In genomic region chr7:141293852-141294471, GRCm38 (mm10) we compare ENCODE assay signal across 8 mouse cellular contexts. TPM values are rescaled to one million over a fixed set of nuclear protein-coding genes. Genes with fewer than 3 reads are reported as not detected.
DNase-seq lines count a peak whose midpoint lies in the region; ATAC-seq lines count a peak whose summit lies in the region.
"Had no signal": no experiment of that assay in that cellular context is flagged by ENCODE, and none has a peak within 500 bp of the region (broad histone marks: within the 10 kb centered on the region; RNA-seq: fewer than 3 reads in every experiment).

No protein-coding gene starts in this region.

- WGBS in embryonic facial prominence, embryonic 12.5 days: under 1% methylated on average over 53 of the region's 53 CpGs
- WGBS in hindbrain, embryonic 12.5 days: 1% methylated on average over 53 of the region's 53 CpGs
- WGBS in lung, embryonic 15.5 days: under 1% methylated on average over 53 of the region's 53 CpGs

- H3K4me1 ChIP-seq in embryonic facial prominence, embryonic 12.5 days: peaks cover 30% of the 10 kb centered on the region
- peaks cover 30% of the 10 kb centered on the region for H3K4me1 ChIP-seq in hindbrain, embryonic 12.5 days
- peaks cover 31% of the 10 kb centered on the region for H3K4me1 ChIP-seq in lung, embryonic 15.5 days

- peaks cover 57% of the 10 kb centered on the region for H3K27me3 ChIP-seq in embryonic facial prominence, embryonic 12.5 days
- H3K27me3 ChIP-seq in hindbrain, embryonic 12.5 days: peaks cover 70% of the 10 kb centered on the region
- peaks cover 55% of the 10 kb centered on the region for H3K27me3 ChIP-seq in lung, embryonic 15.5 days

- peak overlapping the region; percentile 42 for H3K4me3 ChIP-seq in embryonic facial prominence, embryonic 12.5 days
- H3K4me3 ChIP-seq in hindbrain, embryonic 12.5 days: peak overlapping the region; percentile 36
- peak overlapping the region; percentile 32 for H3K4me3 ChIP-seq in lung, embryonic 15.5 days

- 0 out of 2 replicates have a peak, but pooled peaks cover 15% of the 10 kb centered on the region for H3K36me3 ChIP-seq in embryonic facial prominence, embryonic 12.5 days
- peaks cover 20% of the 10 kb centered on the region for H3K36me3 ChIP-seq in hindbrain, embryonic 12.5 days
- peaks cover 5% of the 10 kb centered on the region; the same call in 1 of the 2 replicates for H3K36me3 ChIP-seq in lung, embryonic 15.5 days

- peak; percentile 25 for DNase-seq in right cerebral cortex, postnatal 14 days
- DNase-seq in right cerebral cortex, postnatal 36 days (ENCODE audit: low spot score in 2 of 2): no peak
- peak; percentile 29 for DNase-seq in retina, adult 2 months (ENCODE audit: low read depth, low spot score)
- DNase-seq in thymus, postnatal 4 days: no peak

- no peak overlapping the region for H3K27ac ChIP-seq in embryonic facial prominence, embryonic 12.5 days
- no peak overlapping the region for H3K27ac ChIP-seq in hindbrain, embryonic 12.5 days
- H3K27ac ChIP-seq in lung, embryonic 15.5 days: no peak overlapping the region

- no peaks in the 10 kb centered on the region for H3K9me3 ChIP-seq in embryonic facial prominence, embryonic 12.5 days
- no peaks in the 10 kb centered on the region for H3K9me3 ChIP-seq in hindbrain, embryonic 12.5 days (replicated peaks)
- no peaks in the 10 kb centered on the region for H3K9me3 ChIP-seq in lung, embryonic 15.5 days

- peak overlapping the region; percentile 96 for H3K4me2 ChIP-seq in embryonic facial prominence, embryonic 12.5 days (replicated peaks)
- peak overlapping the region; percentile 63 for H3K4me2 ChIP-seq in hindbrain, embryonic 12.5 days (replicated peaks)
- peak overlapping the region; percentile 60 for H3K4me2 ChIP-seq in lung, embryonic 15.5 days

- H3K9ac ChIP-seq in embryonic facial prominence, embryonic 12.5 days: peak overlapping the region; percentile 59
- H3K9ac ChIP-seq in hindbrain, embryonic 12.5 days: peak overlapping the region; percentile 42; the same call in 1 of the 2 replicates
- H3K9ac ChIP-seq in lung, embryonic 15.5 days: no peak overlapping the region

- no peak for ATAC-seq in embryonic facial prominence, embryonic 12.5 days (ENCODE audit: insufficient number of reproducible peaks, insufficient read depth, low FRiP score, low TSS enrichment)
- 0 out of 2 replicates have a peak, but pooled peaks have one; percentile 15 for ATAC-seq in hindbrain, embryonic 12.5 days (ENCODE audit: low FRiP score)
- ATAC-seq in lung, embryonic 15.5 days (ENCODE audit: borderline replicate concordance, extremely low read depth, low FRiP score, low TSS enrichment): peak; percentile 31; the same call in 1 of the 2 replicates

RNA-seq across cellular contexts. Expression of gene Drd4, which starts 2.2 kb away (rescaled TPM):
- 1.7 and 2.3 TPM in 2 replicates for polyA plus RNA-seq in embryonic facial prominence, embryonic 12.5 days (2016; fragmentation: Nextera tagmentation; extraction: Ambion mirVana)
- 0.81 and 0.86 TPM in 2 replicates for polyA plus RNA-seq in hindbrain, embryonic 12.5 days (2016; fragmentation: Nextera tagmentation; extraction: Ambion mirVana)
- 0.49 and 0.57 TPM in 2 replicates for polyA plus RNA-seq in lung, embryonic 15.5 days (2015; fragmentation: Nextera tagmentation; extraction: Ambion mirVana)

RNA-seq across cellular contexts. Expression of gene Sct, which starts 15.0 kb away (rescaled TPM):
- polyA plus RNA-seq in embryonic facial prominence, embryonic 12.5 days (2016; fragmentation: Nextera tagmentation; extraction: Ambion mirVana): 4.0 and 5.0 TPM in 2 replicates
- polyA plus RNA-seq in hindbrain, embryonic 12.5 days (2016; fragmentation: Nextera tagmentation; extraction: Ambion mirVana): 2.4 and 2.7 TPM in 2 replicates
- polyA plus RNA-seq in lung, embryonic 15.5 days (2015; fragmentation: Nextera tagmentation; extraction: Ambion mirVana): 2.3 and 2.6 TPM in 2 replicates

RNA-seq across cellular contexts. Expression of gene Cdhr5, which starts 17.4 kb away (rescaled TPM):
- not detected in 2 replicates for polyA plus RNA-seq in embryonic facial prominence, embryonic 12.5 days (2016; fragmentation: Nextera tagmentation; extraction: Ambion mirVana)
- polyA plus RNA-seq in hindbrain, embryonic 12.5 days (2016; fragmentation: Nextera tagmentation; extraction: Ambion mirVana): not detected in 2 replicates
- not detected in 2 replicates for polyA plus RNA-seq in lung, embryonic 15.5 days (2015; fragmentation: Nextera tagmentation; extraction: Ambion mirVana)
- polyA plus RNA-seq: cortical plate, adult 2 months had no signal

RNA-seq across cellular contexts. Expression of gene Irf7, which starts 27.7 kb away (rescaled TPM):
- 0.99 and 1.1 TPM in 2 replicates for polyA plus RNA-seq in embryonic facial prominence, embryonic 12.5 days (2016; fragmentation: Nextera tagmentation; extraction: Ambion mirVana)
- polyA plus RNA-seq in hindbrain, embryonic 12.5 days (2016; fragmentation: Nextera tagmentation; extraction: Ambion mirVana): 1.1 and 1.5 TPM in 2 replicates
- polyA plus RNA-seq in lung, embryonic 15.5 days (2015; fragmentation: Nextera tagmentation; extraction: Ambion mirVana): 3.0 and 4.6 TPM in 2 replicates

RNA-seq across cellular contexts. Expression of gene Deaf1, which starts 33.5 kb away (rescaled TPM):
- polyA plus RNA-seq in embryonic facial prominence, embryonic 12.5 days (2016; fragmentation: Nextera tagmentation; extraction: Ambion mirVana): 75.4 and 83.4 TPM in 2 replicates
- 96.5 and 96.6 TPM in 2 replicates for polyA plus RNA-seq in hindbrain, embryonic 12.5 days (2016; fragmentation: Nextera tagmentation; extraction: Ambion mirVana)
- 56.0 and 56.2 TPM in 2 replicates for polyA plus RNA-seq in lung, embryonic 15.5 days (2015; fragmentation: Nextera tagmentation; extraction: Ambion mirVana)

Comparison
In these comparisons a context has a peak if more than half of its experiments do, and no peak if none do; other contexts are left out.
1. DNase-seq: peak in right cerebral cortex, postnatal 14 days (single experiment) and retina, adult 2 months (single experiment); none in right cerebral cortex, postnatal 36 days (0 of 2) and thymus, postnatal 4 days (single experiment).
2. Peak in every context shown above with its lines, with median percentiles within 50 percentile points of each other: H3K4me2 ChIP-seq and H3K4me3 ChIP-seq.